Mouse (Mus musculus): ENCODE measurements around the gene Il1f5. TPM values are rescaled to one million over a fixed set of nuclear protein-coding genes. Genes with fewer than 3 reads are reported as not detected.

The Il1f5 gene
- 0.65 and 0.88 TPM in 2 replicates for polyA plus RNA-seq (2012; rRNA removed)

DNA sequence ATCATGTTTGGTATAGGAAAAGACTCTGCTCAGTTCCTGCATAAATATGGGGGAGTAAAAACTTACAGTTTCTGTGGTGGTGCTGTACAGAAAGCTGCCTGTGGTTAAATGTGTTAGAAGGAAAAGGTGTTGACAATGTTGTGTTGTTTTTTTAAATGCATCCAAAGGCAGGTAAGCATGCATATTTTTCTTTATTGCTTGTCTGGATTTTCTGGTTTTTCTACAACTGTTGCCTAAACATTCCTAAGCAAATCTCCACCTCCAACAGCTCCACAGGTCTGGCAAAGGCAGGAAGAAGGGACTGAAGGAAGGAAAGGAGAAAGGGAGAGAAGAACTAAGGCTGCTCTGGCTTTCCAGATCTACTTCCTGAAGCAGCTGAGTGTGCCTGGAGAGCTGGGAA is at the start of gene Il1f5:
Gene Il1f5, plus strand, starts transcription at position 301 of the 400 bp plus-strand sequence.
- TF ChIP-seq POLR2A (IDR thresholded peaks at IDR 0.05; ENCODE audit: low read depth, low read length) (no peak), CTCF (conservative IDR thresholded peaks at IDR 0.05; ENCODE audit: insufficient read depth, insufficient read length, low read depth, low read length) (no peak)
- Histone ChIP-seq H3K36me3 (ENCODE audit: control insufficient read depth, insufficient read depth, low read length) (no peaks in the 10 kb centered on the region), H3K4me1 (ENCODE audit: control insufficient read depth, insufficient read depth, low read length) (no peaks in the 10 kb centered on the region), H3K27ac (ENCODE audit: insufficient read depth, low read depth, low read length) (no peak within 1 kb of the TSS), H3K4me3 (ENCODE audit: insufficient read depth, low read depth, low read length) (no peak within 1 kb of the TSS), H3K27me3 (replicated peaks; ENCODE audit: control insufficient read depth, insufficient read depth, low read length) (no peaks in the 10 kb centered on the region)
- DNase-seq: no peak

DNA sequence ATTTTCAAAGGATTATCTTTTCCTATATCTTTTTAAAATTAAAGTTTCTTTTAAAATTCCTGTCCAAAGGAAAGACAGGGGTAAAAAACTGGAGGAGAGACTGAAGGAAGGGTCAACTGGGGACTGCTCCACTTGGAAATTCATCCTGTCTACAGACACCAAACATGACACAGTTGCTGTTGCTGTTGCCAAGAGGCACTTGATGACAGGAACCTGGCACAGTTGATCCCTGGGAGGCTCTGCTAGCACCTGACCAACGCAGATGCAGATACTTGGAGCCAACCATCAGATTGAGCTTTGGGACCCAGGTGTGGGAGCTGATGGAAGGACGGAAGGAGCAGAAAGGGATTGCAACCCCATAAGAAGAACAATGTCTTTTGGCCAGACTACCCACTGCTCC is 49.6 kb upstream of the Il1f5 start:
- Histone ChIP-seq H3K27me3 (replicated peaks; ENCODE audit: control insufficient read depth, insufficient read depth, low read length) (no peaks in the 10 kb centered on the region), H3K4me1 (ENCODE audit: control insufficient read depth, insufficient read depth, low read length) (no peaks in the 10 kb centered on the region), H3K36me3 (ENCODE audit: control insufficient read depth, insufficient read depth, low read length) (no peaks in the 10 kb centered on the region), H3K4me3 (ENCODE audit: insufficient read depth, low read depth, low read length) (no peak overlapping the region), H3K27ac (ENCODE audit: insufficient read depth, low read depth, low read length) (no peak overlapping the region)
- TF ChIP-seq POLR2A (IDR thresholded peaks at IDR 0.05; ENCODE audit: low read depth, low read length): no peak
- TF ChIP-seq CTCF (conservative IDR thresholded peaks at IDR 0.05; ENCODE audit: insufficient read depth, insufficient read length, low read depth, low read length): no peak
- DNase-seq: no peak
- WGBS: 79% methylated on average over 2 of the region's 2 CpGs

DNA sequence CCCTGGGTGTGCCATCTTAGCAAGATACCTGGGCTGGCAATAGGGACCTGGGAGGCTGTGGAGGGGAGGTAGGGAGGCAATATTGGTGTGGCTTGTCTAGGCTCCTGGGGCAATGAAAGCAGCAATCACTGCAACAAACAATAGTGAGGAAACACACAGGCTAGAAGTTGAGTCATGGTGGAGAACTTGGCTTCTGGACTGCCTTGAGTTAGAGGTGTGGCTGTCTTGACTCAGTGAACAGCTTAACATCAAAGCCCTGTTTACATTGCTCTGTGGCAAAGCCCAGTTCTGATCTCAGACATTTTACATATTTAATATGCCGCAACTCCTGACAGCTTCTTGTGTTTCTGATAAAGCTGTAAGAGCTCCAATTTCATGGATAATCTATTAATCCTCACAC is 9.3 kb upstream of the Il1f5 start:
- Histone ChIP-seq H3K4me1 (ENCODE audit: control insufficient read depth, insufficient read depth, low read length) (no peaks in the 10 kb centered on the region), H3K27me3 (replicated peaks; ENCODE audit: control insufficient read depth, insufficient read depth, low read length) (no peaks in the 10 kb centered on the region), H3K4me3 (ENCODE audit: insufficient read depth, low read depth, low read length) (no peak overlapping the region), H3K27ac (ENCODE audit: insufficient read depth, low read depth, low read length) (no peak overlapping the region), H3K36me3 (ENCODE audit: control insufficient read depth, insufficient read depth, low read length) (no peaks in the 10 kb centered on the region)
- WGBS: 90% methylated on average over 1 of the region's 1 CpGs
- no peak for DNase-seq
- no peak for TF ChIP-seq CTCF (conservative IDR thresholded peaks at IDR 0.05; ENCODE audit: insufficient read depth, insufficient read length, low read depth, low read length)
- TF ChIP-seq POLR2A (IDR thresholded peaks at IDR 0.05; ENCODE audit: low read depth, low read length): no peak

DNA sequence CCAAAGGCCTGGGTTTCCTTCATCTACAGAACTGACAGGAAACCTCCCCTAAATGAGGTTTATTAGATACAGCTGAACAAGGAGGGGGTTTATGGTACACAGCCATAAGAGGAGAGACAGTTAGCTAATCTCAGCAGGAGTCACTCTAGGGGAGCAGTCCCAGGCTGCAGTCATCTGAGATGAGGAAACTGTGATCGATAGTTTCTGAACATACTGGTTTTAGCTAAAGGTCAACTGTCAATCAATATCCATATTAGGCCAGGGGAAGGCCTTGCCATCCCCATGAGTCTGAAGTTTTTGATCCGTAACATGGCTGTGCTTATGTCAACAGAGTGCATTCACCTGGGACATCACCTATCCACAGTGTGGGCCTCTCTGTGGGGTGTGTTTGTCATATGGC is 3.1 kb upstream of the Il1f5 start:
- no peaks in the 10 kb centered on the region for H3K36me3 ChIP-seq (ENCODE audit: control insufficient read depth, insufficient read depth, low read length)
- H3K27ac ChIP-seq (ENCODE audit: insufficient read depth, low read depth, low read length): no peak overlapping the region
- H3K27me3 ChIP-seq (replicated peaks; ENCODE audit: control insufficient read depth, insufficient read depth, low read length): no peaks in the 10 kb centered on the region
- 84% methylated on average over 2 of the region's 2 CpGs for WGBS
- DNase-seq: no peak
- H3K4me1 ChIP-seq (ENCODE audit: control insufficient read depth, insufficient read depth, low read length): no peaks in the 10 kb centered on the region
- TF ChIP-seq CTCF (conservative IDR thresholded peaks at IDR 0.05; ENCODE audit: insufficient read depth, insufficient read length, low read depth, low read length): no peak
- H3K4me3 ChIP-seq (ENCODE audit: insufficient read depth, low read depth, low read length): no peak overlapping the region

DNA sequence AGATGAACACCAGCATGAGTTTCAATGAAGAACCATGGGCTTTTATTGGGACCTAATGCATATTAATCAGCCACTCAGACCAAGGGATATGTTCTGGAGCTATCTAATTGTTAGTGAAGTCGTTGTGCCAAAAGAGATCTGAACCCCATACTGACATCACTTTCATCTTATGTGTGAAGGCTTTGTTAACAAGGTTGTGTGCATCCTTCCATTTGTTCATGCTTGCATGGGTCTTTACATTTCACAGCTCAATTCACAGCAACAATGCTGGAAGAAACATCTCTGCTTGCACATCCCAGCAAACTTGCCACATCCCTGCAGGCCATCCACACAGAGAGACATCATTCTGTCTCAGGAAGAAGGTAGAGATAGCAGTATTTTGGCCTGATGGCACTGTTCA is 1.6 kb upstream of the Il1f5 start:
- DNase-seq: no peak
- 40% methylated on average over 1 of the region's 1 CpGs for WGBS

DNA sequence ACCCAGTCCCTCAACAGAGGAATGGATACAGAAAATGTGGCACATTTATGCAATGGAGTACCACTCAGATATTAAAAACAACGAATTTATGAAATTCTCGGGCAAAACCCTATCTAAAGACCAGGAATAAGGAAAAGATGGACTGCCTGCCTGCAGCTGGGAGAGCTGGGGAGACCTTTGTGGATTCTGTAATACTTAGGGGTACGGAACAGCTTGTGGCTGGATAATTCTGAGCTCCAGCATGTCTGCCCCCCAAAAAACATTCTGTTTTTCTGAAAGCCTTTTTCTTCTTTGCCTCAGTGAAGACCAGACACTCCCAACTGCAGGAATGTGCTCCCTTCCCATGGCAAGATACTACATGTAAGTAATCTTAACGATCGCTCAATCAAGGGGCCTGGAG is 14.1 kb downstream of the Il1f5 start, which contains the start of gene Il1f10:
Gene Il1f10, plus strand, starts transcription at position 301 of the 400 bp plus-strand sequence.
- H3K4me3 ChIP-seq (ENCODE audit: insufficient read depth, low read depth, low read length): no peak within 1 kb of the TSS

More for the DNA sequence above, 1.6 kb upstream of the Il1f5 start:
- Histone ChIP-seq H3K27me3 (replicated peaks; ENCODE audit: control insufficient read depth, insufficient read depth, low read length) (no peaks in the 10 kb centered on the region), H3K27ac (ENCODE audit: insufficient read depth, low read depth, low read length) (no peak overlapping the region), H3K36me3 (ENCODE audit: control insufficient read depth, insufficient read depth, low read length) (no peaks in the 10 kb centered on the region), H3K4me1 (ENCODE audit: control insufficient read depth, insufficient read depth, low read length) (no peaks in the 10 kb centered on the region), H3K4me3 (ENCODE audit: insufficient read depth, low read depth, low read length) (no peak overlapping the region)
- TF ChIP-seq POLR2A (IDR thresholded peaks at IDR 0.05; ENCODE audit: low read depth, low read length) (no peak), CTCF (conservative IDR thresholded peaks at IDR 0.05; ENCODE audit: insufficient read depth, insufficient read length, low read depth, low read length) (no peak)

DNA sequence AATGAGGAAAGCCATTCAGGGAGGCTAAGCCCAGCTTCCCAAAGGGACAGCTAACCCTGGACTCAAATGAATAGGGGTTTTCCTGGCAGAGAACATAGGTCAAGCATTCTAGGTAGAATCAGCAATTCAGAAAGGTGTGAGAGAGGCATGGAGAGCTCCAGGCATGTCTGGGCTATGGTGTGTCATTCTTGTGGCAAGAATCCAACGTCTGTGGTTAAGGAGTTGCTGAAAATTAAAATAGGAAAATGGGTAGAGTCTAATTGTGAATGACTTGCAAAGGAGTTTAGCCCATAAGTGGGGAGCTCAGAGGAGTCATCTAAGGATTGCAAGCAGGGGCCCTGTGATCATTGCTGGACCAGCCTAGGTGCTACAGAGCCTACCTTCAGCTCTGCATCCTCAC is 17.9 kb downstream of the Il1f5 start:
- DNase-seq: no peak
- Histone ChIP-seq H3K4me3 (ENCODE audit: insufficient read depth, low read depth, low read length) (no peak overlapping the region), H3K36me3 (ENCODE audit: control insufficient read depth, insufficient read depth, low read length) (no peaks in the 10 kb centered on the region), H3K27me3 (replicated peaks; ENCODE audit: control insufficient read depth, insufficient read depth, low read length) (no peaks in the 10 kb centered on the region), H3K4me1 (ENCODE audit: control insufficient read depth, insufficient read depth, low read length) (no peaks in the 10 kb centered on the region), H3K27ac (ENCODE audit: insufficient read depth, low read depth, low read length) (no peak overlapping the region)
- WGBS: 37% methylated on average over 1 of the region's 1 CpGs
- no peak for TF ChIP-seq CTCF (conservative IDR thresholded peaks at IDR 0.05; ENCODE audit: insufficient read depth, insufficient read length, low read depth, low read length)
- no peak for TF ChIP-seq POLR2A (IDR thresholded peaks at IDR 0.05; ENCODE audit: low read depth, low read length)

More for the DNA sequence above, 14.1 kb downstream of the Il1f5 start, which contains the start of gene Il1f10:
- Histone ChIP-seq H3K27me3 (replicated peaks; ENCODE audit: control insufficient read depth, insufficient read depth, low read length) (no peaks in the 10 kb centered on the region; the same call in 1 of the 2 replicates), H3K36me3 (ENCODE audit: control insufficient read depth, insufficient read depth, low read length) (no peaks in the 10 kb centered on the region), H3K4me1 (ENCODE audit: control insufficient read depth, insufficient read depth, low read length) (no peaks in the 10 kb centered on the region), H3K27ac (ENCODE audit: insufficient read depth, low read depth, low read length) (no peak within 1 kb of the TSS)
- WGBS: 80% methylated on average over 5 of the region's 5 CpGs
- DNase-seq: no peak
- TF ChIP-seq CTCF (conservative IDR thresholded peaks at IDR 0.05; ENCODE audit: insufficient read depth, insufficient read length, low read depth, low read length): no peak
- TF ChIP-seq POLR2A (IDR thresholded peaks at IDR 0.05; ENCODE audit: low read depth, low read length): no peak

All from kidney, adult 2 months (tissue).